Mouse (Mus musculus) heart, postnatal 0 days (tissue): ENCODE data around the gene Prkg2.

ENCODE experiments used
- CTCF ChIP-seq: IDR thresholded peaks from 2 replicates; pipeline ENCODE4 v1.5.1; 2016; ENCODE audit warnings: antibody characterized with exemption, control low read depth, low read depth
- EP300 ChIP-seq: IDR thresholded peaks from 2 replicates; pipeline ENCODE4 v1.6.1; 2016; ENCODE audit warnings: antibody characterized with exemption, low read depth

- TF ChIP-seq CTCF, result no peak
- TF ChIP-seq EP300, result no peak
Measured at GRCm38 (mm10) chr5:99019709-99020108, 17.4 kb downstream of the Prkg2 start.
